Mouse (Mus musculus) megakaryocyte, embryonic 14.5 days (primary cell): ENCODE measurements at regions not wholly inside any gene's neighbourhood (a gene's known extent, or its start where the extent isn't known, plus 50 kb on each side); places are given as distances from the start of the nearest gene placed in this dataset.
"Not testable (repeated sequence)": the region's sequence is repeated elsewhere in the genome, so short reads cannot be mapped to it uniquely, and the experiment has no call there.

Source experiments
- H3K27me3 ChIP-seq: replicated peaks from 2 replicates; pipeline ENCODE3; 2012; ENCODE audit warnings: inconsistent platforms
- H3K36me3 ChIP-seq: replicated peaks from 2 replicates; pipeline ENCODE3; 2012; ENCODE audit warnings: low read length, inconsistent platforms, mixed read lengths
- H3K4me1 ChIP-seq: 2 replicates; pipeline ENCODE4 v1.6.1; 2012; ENCODE audit warnings: inconsistent platforms
- H3K4me3 ChIP-seq: replicated peaks from 2 replicates; pipeline ENCODE3; 2012; ENCODE audit warnings: moderate library complexity, mild to moderate bottlenecking, inconsistent platforms
- H3K9me3 ChIP-seq: 2 replicates; pipeline ENCODE4 v1.6.1; 2012; ENCODE audit warnings: inconsistent platforms
- FLI1 ChIP-seq: IDR thresholded peaks from 2 replicates; pipeline ENCODE4 v1.6.1; 2012; ENCODE audit warnings: low read length, inconsistent platforms, mixed read lengths
- GATA1 ChIP-seq: IDR thresholded peaks from 3 replicates; pipeline ENCODE4 v1.6.1; 2012; ENCODE audit warnings: mixed read lengths, low read length, inconsistent platforms, borderline replicate concordance

DNA sequence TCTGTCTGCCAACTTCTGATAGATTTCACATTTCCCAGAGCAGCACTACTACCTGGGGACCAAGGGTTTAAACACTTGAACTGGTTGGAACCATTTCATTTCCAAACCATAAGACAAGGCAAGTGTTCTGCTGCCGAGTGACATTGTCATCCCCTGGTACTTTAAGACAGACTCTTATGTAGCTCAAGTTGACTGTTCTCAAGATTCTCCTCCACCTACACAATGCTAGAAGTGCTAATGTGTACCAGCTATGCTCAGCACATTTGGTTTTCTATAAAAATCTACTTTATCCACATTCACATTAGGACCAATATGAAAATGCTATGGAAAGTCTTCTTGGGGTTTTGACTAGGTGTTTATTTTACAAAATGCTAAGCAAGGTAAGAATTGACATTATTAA is 357.3 kb downstream of the Trib2 start:
- no peaks in the 10 kb centered on the region for H3K4me1 ChIP-seq
- TF ChIP-seq FLI1 (no peak), GATA1 (no peak)
- 0 out of 2 replicates have a peak, but pooled peaks cover 3% of the 10 kb centered on the region for H3K9me3 ChIP-seq
- no peak overlapping the region for H3K4me3 ChIP-seq
- no peaks in the 10 kb centered on the region for H3K27me3 ChIP-seq
- no peaks in the 10 kb centered on the region for H3K36me3 ChIP-seq

DNA sequence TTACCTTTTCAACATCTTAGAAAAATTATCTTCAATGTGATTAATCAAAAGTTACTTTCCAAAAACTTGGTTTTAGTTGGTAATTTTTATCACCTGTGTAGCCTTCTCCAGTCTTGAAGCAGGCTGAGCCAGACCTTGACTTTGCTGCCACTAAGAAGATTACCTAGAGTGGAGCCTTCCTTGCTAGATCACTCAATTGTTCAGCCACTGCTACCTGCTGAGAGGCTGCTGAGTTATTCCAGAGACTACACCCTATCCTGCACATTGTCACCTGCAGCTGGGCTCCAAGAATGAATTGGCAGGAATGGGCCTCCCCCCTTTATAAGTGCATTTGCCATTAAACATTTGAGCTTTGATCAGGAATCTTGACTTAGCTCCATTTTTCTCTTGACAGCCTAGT is 360.4 kb downstream of the Trib2 start:
- H3K4me3 ChIP-seq, H3K36me3 ChIP-seq, H3K4me1 ChIP-seq, H3K9me3 ChIP-seq, H3K27me3 ChIP-seq: not testable (repeated sequence)

DNA sequence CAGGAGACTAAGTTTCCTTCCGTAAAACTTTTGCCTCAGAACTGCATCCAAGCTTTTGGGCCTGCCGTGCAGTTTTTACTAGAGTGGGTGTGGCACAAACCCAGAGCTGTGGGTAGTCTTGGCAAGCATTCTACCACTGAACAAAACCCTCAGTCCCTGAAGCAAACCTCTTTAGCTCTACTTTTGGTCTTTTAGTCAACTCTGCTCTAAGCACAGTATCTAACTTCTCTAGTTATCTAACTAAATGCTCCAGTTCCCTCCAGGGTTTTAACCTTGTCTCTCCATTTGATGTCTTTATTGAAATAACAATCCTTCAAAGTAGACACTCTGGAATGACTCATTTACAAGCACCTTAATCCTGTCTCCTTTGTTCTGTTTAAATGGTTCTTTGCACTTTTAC is 361.0 kb downstream of the Trib2 start:
- TF ChIP-seq GATA1 (no peak), FLI1 (no peak)

DNA sequence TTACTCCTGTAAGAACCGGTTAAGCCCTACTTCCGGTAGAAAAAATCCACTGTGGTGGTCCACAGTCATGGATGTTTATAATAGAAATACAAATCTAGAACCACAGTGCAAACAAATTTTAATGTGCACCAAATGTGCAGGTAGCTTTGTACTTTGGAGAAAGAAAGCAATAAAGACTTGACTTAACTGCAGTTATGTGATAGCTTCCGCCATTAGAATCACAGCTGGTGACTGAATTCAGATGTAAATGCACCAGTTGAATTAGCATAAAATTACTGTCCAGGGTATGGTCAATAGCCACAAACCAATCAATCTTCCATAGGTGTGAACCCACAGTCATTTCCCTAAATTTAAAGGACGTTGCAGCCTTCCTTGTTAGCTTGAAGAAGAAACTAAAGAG is 367.2 kb downstream of the Trib2 start:
- no peaks in the 10 kb centered on the region for H3K27me3 ChIP-seq
- no peaks in the 10 kb centered on the region for H3K9me3 ChIP-seq
- H3K36me3 ChIP-seq, result no peaks in the 10 kb centered on the region
- no peak for TF ChIP-seq GATA1
- no peak for TF ChIP-seq FLI1
- no peak overlapping the region for H3K4me3 ChIP-seq
- H3K4me1 ChIP-seq, result no peaks in the 10 kb centered on the region

More for the DNA sequence above, 361.0 kb downstream of the Trib2 start:
- Histone ChIP-seq H3K4me1 (no peaks in the 10 kb centered on the region), H3K27me3 (no peaks in the 10 kb centered on the region), H3K36me3 (no peaks in the 10 kb centered on the region), H3K9me3 (0 out of 2 replicates have a peak, but pooled peaks cover 3% of the 10 kb centered on the region), H3K4me3 (no peak overlapping the region)

DNA sequence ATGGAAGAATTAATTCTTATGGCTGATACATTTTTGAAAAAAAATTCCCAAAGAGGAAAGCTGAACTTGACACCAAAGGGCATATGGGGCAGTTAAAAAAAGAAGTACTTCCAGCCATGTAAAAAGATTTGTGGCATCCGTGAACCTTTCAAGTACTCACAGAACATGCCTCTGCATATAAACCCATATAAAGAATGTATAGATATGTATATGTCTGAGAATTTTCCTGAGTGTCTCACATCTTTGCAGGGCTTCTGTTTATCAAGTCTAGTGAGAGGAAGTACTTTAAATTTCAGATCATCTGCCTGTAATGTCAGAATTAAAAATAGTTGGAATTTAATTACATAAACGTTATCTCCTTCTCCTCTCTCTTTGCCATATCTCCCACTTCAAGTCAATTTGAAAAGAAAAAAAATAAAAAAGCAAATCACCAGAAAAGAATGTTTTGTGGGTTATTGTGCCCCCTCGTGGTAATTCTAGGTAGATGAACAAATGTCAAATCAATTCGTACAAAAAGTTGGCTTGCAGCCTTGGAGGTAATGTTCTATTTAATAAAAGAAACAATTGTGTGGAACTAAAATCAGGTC is 400.4 kb downstream of the Trib2 start:
- no peak for TF ChIP-seq GATA1
- TF ChIP-seq FLI1, result no peak
- Histone ChIP-seq H3K9me3 (no peaks in the 10 kb centered on the region), H3K4me3 (no peak overlapping the region), H3K27me3 (no peaks in the 10 kb centered on the region), H3K4me1 (no peaks in the 10 kb centered on the region), H3K36me3 (no peaks in the 10 kb centered on the region)

DNA sequence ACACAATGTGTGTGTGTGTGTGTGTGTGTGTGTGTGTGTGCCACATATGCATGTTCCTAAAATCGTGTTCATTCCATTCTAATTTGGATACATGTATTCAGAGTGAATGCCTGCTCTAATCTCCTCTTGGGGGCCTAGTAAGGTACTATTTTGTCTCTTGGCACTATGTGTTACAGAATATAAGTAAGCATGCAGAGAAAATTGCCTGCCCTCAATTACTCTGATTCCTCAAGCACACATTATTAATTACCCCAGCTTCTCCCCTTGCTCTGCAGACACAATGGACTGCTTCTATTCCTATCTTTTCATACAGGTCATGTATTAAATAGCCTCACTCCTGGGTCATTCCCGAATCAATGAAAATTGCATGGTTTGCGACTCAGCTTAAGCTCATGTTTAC is 406.3 kb downstream of the Trib2 start:
- Histone ChIP-seq H3K9me3 (no peaks in the 10 kb centered on the region), H3K27me3 (no peaks in the 10 kb centered on the region), H3K4me3 (no peak overlapping the region), H3K4me1 (no peaks in the 10 kb centered on the region), H3K36me3 (no peaks in the 10 kb centered on the region)
- TF ChIP-seq GATA1 (no peak), FLI1 (no peak)

DNA sequence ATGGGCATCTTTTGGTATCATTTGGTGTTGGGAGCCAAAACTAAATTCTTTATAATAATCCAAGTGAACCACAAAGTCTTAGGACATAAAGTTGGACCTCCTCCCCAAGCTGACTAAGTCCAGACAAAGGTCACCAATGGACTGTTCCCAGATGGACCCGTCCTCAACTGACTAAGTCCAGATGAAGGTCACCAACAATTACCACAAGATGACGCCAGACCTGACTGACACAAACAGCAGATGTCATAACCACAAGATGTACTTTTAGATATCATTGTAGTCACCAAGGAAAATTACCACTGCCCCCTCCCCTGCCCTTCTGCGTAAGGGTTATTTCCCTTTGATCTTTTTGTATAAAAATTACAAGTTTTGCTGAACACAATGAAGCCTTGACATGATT is 409.1 kb downstream of the Trib2 start:
- not testable (repeated sequence) for H3K27me3 ChIP-seq, H3K4me1 ChIP-seq, H3K9me3 ChIP-seq, H3K4me3 ChIP-seq, H3K36me3 ChIP-seq

DNA sequence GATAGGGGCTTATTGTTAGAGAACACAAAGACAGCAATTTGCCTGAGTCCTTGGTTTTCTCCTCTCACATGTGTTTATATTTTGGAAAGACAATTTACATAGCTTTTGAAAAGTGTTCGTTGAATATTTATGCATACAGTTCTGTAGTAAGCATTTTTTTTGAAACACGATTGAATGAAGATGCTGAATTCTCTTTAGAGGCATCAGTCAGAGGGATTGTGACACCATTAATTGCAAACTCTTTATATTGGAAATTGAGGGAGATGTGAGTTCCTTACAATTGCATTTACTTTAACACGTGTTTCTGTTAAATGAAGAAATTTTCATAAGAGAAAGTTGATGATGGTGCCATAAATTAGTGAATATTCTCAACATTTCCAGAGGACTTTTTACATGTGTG is 424.1 kb downstream of the Trib2 start:
- no peaks in the 10 kb centered on the region for H3K36me3 ChIP-seq
- no peaks in the 10 kb centered on the region for H3K27me3 ChIP-seq
- no peaks in the 10 kb centered on the region for H3K4me1 ChIP-seq
- no peak overlapping the region for H3K4me3 ChIP-seq
- TF ChIP-seq FLI1 (no peak), GATA1 (no peak)
- H3K9me3 ChIP-seq, result no peaks in the 10 kb centered on the region

DNA sequence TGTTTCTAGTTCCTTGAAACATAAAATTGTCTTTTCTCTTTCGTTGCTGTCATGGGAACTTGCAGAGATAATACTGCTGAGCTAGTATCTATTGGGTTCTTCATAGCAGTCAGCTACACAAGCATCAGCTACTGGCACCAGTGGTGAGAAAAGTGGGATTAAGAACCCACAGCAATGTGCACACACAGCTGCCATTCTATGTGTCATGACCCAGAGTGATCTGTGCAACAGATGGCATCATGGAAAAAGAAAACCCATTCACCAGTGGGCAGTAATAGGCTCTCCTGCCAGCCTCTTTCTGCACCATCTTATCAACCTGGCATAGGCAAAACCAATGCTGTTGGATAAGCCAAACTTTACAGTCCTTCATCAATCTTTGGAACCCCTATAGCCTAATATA is 428.1 kb downstream of the Trib2 start:
- H3K4me3 ChIP-seq, result no peak overlapping the region
- no peaks in the 10 kb centered on the region for H3K4me1 ChIP-seq
- H3K36me3 ChIP-seq, result no peaks in the 10 kb centered on the region
- H3K9me3 ChIP-seq, result no peaks in the 10 kb centered on the region
- TF ChIP-seq FLI1 (no peak), GATA1 (no peak)
- H3K27me3 ChIP-seq, result no peaks in the 10 kb centered on the region

DNA sequence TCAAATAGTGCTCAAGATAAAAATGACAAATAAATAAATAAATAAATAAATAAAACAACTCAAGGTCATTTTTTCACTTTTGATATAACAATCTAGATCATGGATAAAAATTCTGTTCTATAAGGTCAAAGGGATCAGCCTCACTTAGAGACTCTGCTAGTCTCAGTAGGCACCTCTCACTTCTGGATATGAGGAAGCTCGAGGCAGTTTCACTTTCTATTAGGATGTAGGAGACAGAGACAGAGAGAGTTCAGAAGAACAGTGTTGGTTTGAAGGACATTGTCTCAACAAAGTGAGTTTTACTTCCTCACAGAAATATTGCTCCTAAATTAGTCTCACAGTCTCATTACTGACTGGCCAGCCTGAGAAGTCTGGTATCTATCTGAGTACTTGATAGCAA is 458.9 kb downstream of the Trib2 start:
- H3K4me1 ChIP-seq, result no peaks in the 10 kb centered on the region
- H3K9me3 ChIP-seq, result 0 out of 2 replicates have a peak, but pooled peaks cover 6% of the 10 kb centered on the region
- no peak for TF ChIP-seq FLI1
- no peak for TF ChIP-seq GATA1
- H3K27me3 ChIP-seq, result no peaks in the 10 kb centered on the region
- H3K4me3 ChIP-seq, result no peak overlapping the region
- H3K36me3 ChIP-seq, result no peaks in the 10 kb centered on the region

DNA sequence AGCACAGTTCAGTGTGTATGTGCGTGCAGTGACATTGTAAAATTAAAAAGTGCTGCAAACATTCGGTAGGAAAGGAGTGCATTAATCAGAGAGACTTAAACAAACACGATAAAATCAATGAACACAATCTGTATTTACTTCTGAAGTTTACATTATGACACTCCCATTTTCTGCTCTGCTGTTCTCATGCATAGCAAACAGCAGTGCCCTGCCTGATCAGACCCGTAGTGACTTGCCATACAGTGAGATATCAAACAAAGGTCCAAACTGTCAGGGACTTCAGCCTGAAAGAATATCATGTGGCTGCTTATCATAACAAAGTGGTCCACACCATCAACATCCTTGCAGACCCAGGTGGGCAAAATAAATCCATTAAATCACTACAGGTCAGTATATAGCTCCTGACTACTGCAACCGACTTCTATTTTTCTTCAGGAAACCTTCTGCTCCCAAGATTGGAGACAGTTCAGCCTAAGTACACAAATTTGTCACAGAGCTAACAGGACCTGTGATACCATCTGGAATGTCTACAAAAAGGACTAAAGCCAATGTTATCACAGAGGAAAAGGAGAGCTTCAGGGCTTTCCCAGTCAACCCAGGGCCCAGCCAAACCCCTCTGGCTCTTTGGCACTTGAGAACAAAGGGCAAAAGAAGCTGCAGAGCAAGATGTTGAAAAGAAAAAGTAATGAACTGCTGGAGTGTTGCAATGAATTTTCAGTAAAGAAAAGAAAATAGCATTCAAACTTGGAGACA is 495.8 kb downstream of the Trib2 start:
- Histone ChIP-seq H3K27me3 (no peaks in the 10 kb centered on the region), H3K4me1 (no peaks in the 10 kb centered on the region), H3K36me3 (no peaks in the 10 kb centered on the region), H3K4me3 (no peak overlapping the region), H3K9me3 (no peaks in the 10 kb centered on the region)
- TF ChIP-seq GATA1, result no peak
- TF ChIP-seq FLI1, result no peak
